Mouse (Mus musculus): ENCODE measurements around the gene Eef1akmt2. TPM values are rescaled to one million over a fixed set of nuclear protein-coding genes. Genes with fewer than 3 reads are reported as not detected.

Gene Eef1akmt2
- polyA plus RNA-seq, 1 experiment: 38.1 TPM

DNA sequence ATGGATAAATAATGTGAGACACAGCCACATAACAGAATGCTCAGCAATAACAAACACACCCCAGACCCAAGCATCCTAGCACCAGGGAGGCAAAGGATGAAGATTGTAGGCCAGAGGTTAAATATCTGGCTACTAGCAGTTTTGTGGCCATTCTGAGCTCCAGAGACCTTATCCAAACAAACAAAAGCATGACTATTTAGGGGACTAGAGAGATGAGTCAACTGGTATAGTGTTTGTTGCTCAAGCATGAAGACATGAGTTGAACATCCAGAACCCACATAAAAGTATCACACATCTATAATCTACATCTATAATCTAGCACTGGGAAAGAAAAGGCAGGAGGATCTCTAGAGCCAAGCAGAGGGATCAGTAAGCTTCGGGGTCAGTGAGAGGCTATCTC lies 10.0 kb downstream of the Eef1akmt2 start:
- no peak overlapping the region for H3K27ac ChIP-seq (ENCODE audit: insufficient read depth, low read length)
- peaks cover 3% of the 10 kb centered on the region; the same call in 1 of the 2 replicates for H3K4me1 ChIP-seq (ENCODE audit: control insufficient read depth, insufficient read depth, low read length)
- TF ChIP-seq POLR2A (IDR thresholded peaks at IDR 0.05; ENCODE audit: low read depth, low read length): no peak
- no peak for TF ChIP-seq CTCF (IDR thresholded peaks at IDR 0.05; ENCODE audit: borderline replicate concordance, insufficient read depth, low read length)
- H3K4me3 ChIP-seq (ENCODE audit: insufficient read depth, low read length): no peak overlapping the region

DNA sequence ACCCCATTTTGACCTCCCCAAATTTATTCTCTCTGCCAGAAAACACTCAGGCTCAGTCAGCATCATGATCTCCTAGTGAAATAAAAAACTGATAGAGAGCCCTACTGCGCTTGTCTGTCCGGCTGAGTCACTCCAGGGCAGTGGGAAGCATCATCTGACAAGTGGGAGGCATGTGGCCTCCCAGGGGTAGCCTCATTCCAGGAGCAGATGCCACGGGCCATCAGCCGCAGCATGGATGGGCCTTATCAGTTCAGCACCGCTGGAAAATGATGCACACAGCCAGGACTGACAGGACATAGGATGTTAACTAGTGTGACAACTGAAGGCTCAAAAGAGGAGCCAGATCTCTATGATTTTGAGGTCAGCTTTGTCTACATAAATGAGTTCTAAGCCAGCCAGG lies 11.2 kb downstream of the Eef1akmt2 start:
- no peak overlapping the region for H3K27ac ChIP-seq (ENCODE audit: insufficient read depth, low read length)
- TF ChIP-seq POLR2A (IDR thresholded peaks at IDR 0.05; ENCODE audit: low read depth, low read length): no peak
- TF ChIP-seq CTCF (IDR thresholded peaks at IDR 0.05; ENCODE audit: borderline replicate concordance, insufficient read depth, low read length): no peak
- H3K4me1 ChIP-seq (ENCODE audit: control insufficient read depth, insufficient read depth, low read length): peaks cover 3% of the 10 kb centered on the region; the same call in 1 of the 2 replicates
- H3K4me3 ChIP-seq (ENCODE audit: insufficient read depth, low read length): no peak overlapping the region

DNA sequence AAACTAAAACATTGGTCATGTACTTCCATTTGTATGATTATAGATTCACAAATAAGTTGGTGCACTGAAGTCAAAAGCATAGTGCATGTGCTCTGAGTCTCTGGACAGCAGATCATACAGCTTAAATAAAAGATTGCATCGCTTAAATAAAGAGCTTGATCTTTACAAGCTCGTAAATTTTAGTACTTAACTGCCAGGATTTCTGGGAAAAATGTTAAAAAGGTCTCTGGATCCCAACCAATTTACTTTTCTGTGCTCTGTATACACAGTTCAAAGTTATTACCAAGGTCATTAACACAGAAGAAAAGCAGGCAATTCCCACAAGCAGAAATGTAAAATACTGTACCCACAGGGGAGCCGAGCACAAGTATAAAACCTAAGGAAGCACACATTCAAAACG lies 21.5 kb downstream of the Eef1akmt2 start:
- no peak for TF ChIP-seq CTCF (IDR thresholded peaks at IDR 0.05; ENCODE audit: borderline replicate concordance, insufficient read depth, low read length)
- TF ChIP-seq POLR2A (IDR thresholded peaks at IDR 0.05; ENCODE audit: low read depth, low read length): no peak
- H3K4me3 ChIP-seq (ENCODE audit: insufficient read depth, low read length): no peak overlapping the region
- no peaks in the 10 kb centered on the region for H3K4me1 ChIP-seq (ENCODE audit: control insufficient read depth, insufficient read depth, low read length)

DNA sequence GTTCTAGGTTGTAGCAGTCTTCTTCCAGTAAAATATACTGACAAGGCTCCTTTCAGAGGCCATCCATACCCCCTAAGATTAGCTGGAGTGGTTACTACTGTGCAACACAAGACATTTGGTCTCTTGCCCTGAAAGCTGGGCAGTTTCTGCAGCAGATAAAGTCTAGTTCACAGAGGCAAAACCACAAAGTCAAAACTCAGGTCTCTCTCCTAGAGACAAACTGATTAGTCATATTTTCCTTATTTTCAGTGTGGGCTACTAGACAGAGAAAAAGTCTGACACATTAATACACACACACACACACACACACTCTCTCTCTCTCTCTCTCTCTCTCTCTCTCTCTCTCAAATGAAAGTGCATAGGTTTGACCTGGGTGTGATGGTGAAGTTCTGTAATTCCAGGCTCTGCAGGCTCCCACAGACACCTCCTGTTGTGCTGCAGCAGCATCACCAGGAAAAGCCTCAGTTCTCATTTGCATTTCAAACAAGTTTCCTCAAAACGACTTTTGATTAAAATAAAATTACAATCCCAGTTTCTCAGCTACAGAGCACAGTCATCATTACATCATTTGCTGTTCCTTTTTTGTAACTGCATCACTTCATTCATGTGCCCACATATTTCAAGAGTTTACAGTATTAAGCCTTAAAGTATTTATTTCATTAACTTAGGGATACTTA lies 28.0 kb downstream of the Eef1akmt2 start:
- peaks cover 2% of the 10 kb centered on the region for H3K4me1 ChIP-seq (ENCODE audit: control insufficient read depth, insufficient read depth, low read length)
- no peak for TF ChIP-seq POLR2A (IDR thresholded peaks at IDR 0.05; ENCODE audit: low read depth, low read length)
- TF ChIP-seq CTCF (IDR thresholded peaks at IDR 0.05; ENCODE audit: borderline replicate concordance, insufficient read depth, low read length): no peak
- H3K27ac ChIP-seq (ENCODE audit: insufficient read depth, low read length): peak overlapping the region; percentile 85
- H3K4me3 ChIP-seq (ENCODE audit: insufficient read depth, low read length): no peak overlapping the region

More for the DNA sequence above, 21.5 kb downstream of the Eef1akmt2 start:
- H3K27ac ChIP-seq (ENCODE audit: insufficient read depth, low read length): no peak overlapping the region

DNA sequence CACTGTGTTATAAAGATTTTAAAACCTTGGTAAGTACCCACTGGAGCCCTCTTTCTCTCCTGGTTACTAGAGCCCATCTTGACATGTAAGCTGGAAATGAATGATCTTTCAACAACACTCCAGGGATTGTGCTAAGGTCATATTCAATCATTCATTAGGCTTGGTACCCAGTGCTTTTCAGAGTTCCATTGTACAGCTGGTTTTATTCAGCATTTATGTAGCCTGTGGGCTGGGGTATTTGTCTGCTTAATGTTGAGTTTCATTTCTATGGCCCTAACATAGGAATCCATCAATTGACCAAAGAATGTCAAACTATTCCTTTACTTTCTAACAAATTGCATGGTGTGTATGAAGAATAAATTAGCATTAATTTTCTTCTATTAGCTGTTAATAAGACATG lies 28.6 kb downstream of the Eef1akmt2 start:
- Histone ChIP-seq H3K27ac (ENCODE audit: insufficient read depth, low read length) (peak overlapping the region; percentile 28; the same call in 1 of the 2 replicates), H3K4me3 (ENCODE audit: insufficient read depth, low read length) (no peak overlapping the region), H3K4me1 (ENCODE audit: control insufficient read depth, insufficient read depth, low read length) (peaks cover 2% of the 10 kb centered on the region)
- no peak for TF ChIP-seq CTCF (IDR thresholded peaks at IDR 0.05; ENCODE audit: borderline replicate concordance, insufficient read depth, low read length)
- no peak for TF ChIP-seq POLR2A (IDR thresholded peaks at IDR 0.05; ENCODE audit: low read depth, low read length)

DNA sequence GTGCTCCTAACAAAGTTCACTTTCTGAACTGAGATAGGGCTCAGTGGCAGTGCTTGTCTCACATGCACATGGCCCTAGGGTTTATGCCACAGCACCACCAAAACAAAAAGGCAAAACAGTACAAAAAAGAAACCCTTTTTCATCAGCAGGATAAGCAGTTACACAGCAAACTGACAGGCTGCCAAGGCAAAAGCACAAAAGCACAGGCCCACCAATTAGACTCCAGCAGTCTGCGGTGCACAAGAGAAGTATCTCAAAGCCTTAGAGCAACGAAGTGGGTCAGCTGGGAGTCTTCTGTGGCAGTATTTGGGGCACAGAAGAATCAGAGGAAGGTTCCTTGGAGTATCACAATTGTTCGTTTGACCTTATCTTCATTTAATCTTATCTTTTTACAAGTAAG lies 31.8 kb downstream of the Eef1akmt2 start:
- Histone ChIP-seq H3K27ac (ENCODE audit: insufficient read depth, low read length) (no peak overlapping the region), H3K4me1 (ENCODE audit: control insufficient read depth, insufficient read depth, low read length) (peaks cover 2% of the 10 kb centered on the region), H3K4me3 (ENCODE audit: insufficient read depth, low read length) (no peak overlapping the region)
- TF ChIP-seq POLR2A (IDR thresholded peaks at IDR 0.05; ENCODE audit: low read depth, low read length): no peak
- no peak for TF ChIP-seq CTCF (IDR thresholded peaks at IDR 0.05; ENCODE audit: borderline replicate concordance, insufficient read depth, low read length)

DNA sequence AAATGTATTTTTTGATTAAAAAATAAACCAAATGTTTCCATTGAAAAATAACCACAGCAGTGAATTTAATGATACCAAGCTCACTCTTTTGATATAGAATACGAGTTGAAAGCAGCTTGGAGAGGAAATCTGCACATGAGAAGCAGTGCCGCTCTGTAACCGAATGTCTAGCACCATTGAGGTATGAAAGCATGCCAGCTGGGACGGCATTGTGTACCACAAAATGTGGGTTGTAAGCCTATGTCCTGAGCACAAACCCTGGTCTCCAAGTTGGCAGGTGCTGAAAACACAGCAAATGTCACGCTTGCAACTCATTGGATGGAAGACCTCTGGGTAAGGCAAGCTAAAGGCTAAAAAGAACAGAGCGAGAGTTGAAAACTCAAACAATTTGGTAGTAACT lies 35.4 kb downstream of the Eef1akmt2 start:
- TF ChIP-seq CTCF (IDR thresholded peaks at IDR 0.05; ENCODE audit: borderline replicate concordance, insufficient read depth, low read length) (no peak), POLR2A (IDR thresholded peaks at IDR 0.05; ENCODE audit: low read depth, low read length) (no peak)

DNA sequence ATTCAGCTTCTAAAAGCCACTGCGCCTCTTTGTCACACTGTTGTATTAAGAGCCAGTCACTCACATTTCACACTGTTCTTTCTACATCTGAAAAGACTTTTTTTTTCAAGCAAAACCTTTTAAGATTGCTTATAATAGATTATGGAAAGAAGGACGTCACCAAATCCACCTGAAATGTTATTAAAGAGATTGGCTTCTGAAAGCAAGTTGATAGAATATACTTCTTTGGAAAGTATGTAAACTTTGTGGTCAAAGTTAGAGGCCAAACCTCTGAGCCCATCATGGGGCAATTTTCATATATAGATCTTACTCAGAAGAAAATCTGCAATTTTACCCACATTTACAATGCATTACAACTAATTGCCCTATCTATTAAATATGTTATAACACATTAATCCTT lies 35.9 kb downstream of the Eef1akmt2 start:
- Histone ChIP-seq H3K4me1 (ENCODE audit: control insufficient read depth, insufficient read depth, low read length) (no peaks in the 10 kb centered on the region), H3K4me3 (ENCODE audit: insufficient read depth, low read length) (no peak overlapping the region), H3K27ac (ENCODE audit: insufficient read depth, low read length) (no peak overlapping the region)
- no peak for TF ChIP-seq POLR2A (IDR thresholded peaks at IDR 0.05; ENCODE audit: low read depth, low read length)
- TF ChIP-seq CTCF (IDR thresholded peaks at IDR 0.05; ENCODE audit: borderline replicate concordance, insufficient read depth, low read length): no peak

More for the DNA sequence above, 35.4 kb downstream of the Eef1akmt2 start:
- Histone ChIP-seq H3K27ac (ENCODE audit: insufficient read depth, low read length) (no peak overlapping the region), H3K4me1 (ENCODE audit: control insufficient read depth, insufficient read depth, low read length) (no peaks in the 10 kb centered on the region), H3K4me3 (ENCODE audit: insufficient read depth, low read length) (no peak overlapping the region)

DNA sequence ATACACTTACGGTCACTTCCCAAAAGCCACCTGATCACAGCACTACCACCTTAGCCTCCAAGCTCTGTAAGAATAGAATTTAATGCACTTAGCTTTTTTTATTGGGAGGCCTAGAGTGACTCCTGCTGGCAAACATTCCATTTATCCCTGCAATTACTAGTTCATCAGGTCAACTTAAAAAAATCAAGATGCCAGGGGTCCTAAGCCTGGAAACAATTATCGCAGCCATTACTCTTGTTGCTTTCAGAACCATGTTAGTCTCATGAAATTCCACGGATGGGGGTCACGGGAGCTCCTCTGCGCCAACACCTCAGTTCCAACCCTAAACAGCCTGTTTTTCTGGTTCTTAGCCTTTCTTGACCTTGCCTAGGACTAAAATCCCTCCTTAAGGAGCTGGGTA lies 37.4 kb downstream of the Eef1akmt2 start:
- no peak overlapping the region for H3K27ac ChIP-seq (ENCODE audit: insufficient read depth, low read length)
- no peaks in the 10 kb centered on the region for H3K4me1 ChIP-seq (ENCODE audit: control insufficient read depth, insufficient read depth, low read length)
- H3K4me3 ChIP-seq (ENCODE audit: insufficient read depth, low read length): no peak overlapping the region
- TF ChIP-seq POLR2A (IDR thresholded peaks at IDR 0.05; ENCODE audit: low read depth, low read length) (no peak), CTCF (IDR thresholded peaks at IDR 0.05; ENCODE audit: borderline replicate concordance, insufficient read depth, low read length) (no peak)

DNA sequence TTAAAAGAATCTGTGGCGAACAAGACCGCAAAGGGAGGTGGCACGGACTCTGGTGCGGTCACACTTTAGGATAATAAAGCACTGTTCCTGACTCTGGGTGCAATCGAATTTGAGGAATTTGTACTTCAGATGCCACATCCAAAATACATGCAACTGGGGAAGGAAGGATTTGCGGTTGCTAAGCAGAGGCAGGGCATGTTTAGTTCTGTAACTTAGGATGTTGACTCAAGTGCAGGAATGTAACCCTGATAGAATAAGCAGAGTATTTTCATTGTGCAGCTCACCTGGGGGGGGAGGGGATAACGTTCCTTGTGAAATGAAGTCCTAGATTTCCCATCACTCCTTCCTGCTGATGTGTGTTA lies 38.4 kb downstream of the Eef1akmt2 start:
- H3K4me3 ChIP-seq (ENCODE audit: insufficient read depth, low read length): peak overlapping the region; percentile 63
- TF ChIP-seq POLR2A (IDR thresholded peaks at IDR 0.05; ENCODE audit: low read depth, low read length) (no peak), CTCF (IDR thresholded peaks at IDR 0.05; ENCODE audit: borderline replicate concordance, insufficient read depth, low read length) (no peak)
- peak overlapping the region; percentile 72 for H3K27ac ChIP-seq (ENCODE audit: insufficient read depth, low read length)
- peaks cover 3% of the 10 kb centered on the region; the same call in 1 of the 2 replicates for H3K4me1 ChIP-seq (ENCODE audit: control insufficient read depth, insufficient read depth, low read length)
